Mouse (Mus musculus) adrenal gland, postnatal 4 days (tissue): ENCODE data around the gene Anapc11. TPM values are rescaled to one million over a fixed set of nuclear protein-coding genes. Genes with fewer than 3 reads are reported as not detected.
"Not testable (repeated sequence)": the region's sequence is repeated elsewhere in the genome, so short reads cannot be mapped to it uniquely, and the experiment has no call there.

ENCODE experiments used
- DNase-seq, 2 experiments: peaks; one replicate each; pipeline ENCODE4 v3.0.0; 2021 to 2022; ENCODE audit warnings: low spot score in 2 of 2, mixed read lengths in 2 of 2
- total RNA-seq, 2 experiments: library from RNA; stranded (reverse); gene quantifications; 2 replicates each; pipeline ENCODE4 v1.2.3; 2021

The Anapc11 gene
- total RNA-seq, 2 experiments from 2014 or later = 87.4 to 90.7 TPM

- DNase-seq = no peak
These were observed 24.5 kb upstream of the Anapc11 start for GRCm38 (mm10) chr11:120573585-120574277.

GRCm38 (mm10) chr11:120574278-120574600, 24.0 kb upstream of the Anapc11 start:
- no peak for DNase-seq

- DNase-seq = no peak
These were observed 23.2 kb upstream of the Anapc11 start for GRCm38 (mm10) chr11:120575046-120575445.

- no peak for DNase-seq
These were observed 22.3 kb upstream of the Anapc11 start for GRCm38 (mm10) chr11:120575940-120576339.

GRCm38 (mm10) chr11:120576365-120576981, 21.7 kb upstream of the Anapc11 start:
- no peak for DNase-seq

- no peak for DNase-seq
These were observed 20.8 kb upstream of the Anapc11 start for GRCm38 (mm10) chr11:120577211-120578023.

- DNase-seq = no peak
These were observed 20.1 kb upstream of the Anapc11 start for GRCm38 (mm10) chr11:120578024-120578693.

GRCm38 (mm10) chr11:120578694-120579243, 19.5 kb upstream of the Anapc11 start:
- no peak for DNase-seq

- peak in 1 of 2 experiments; percentile 54 for DNase-seq
These were observed 18.7 kb upstream of the Anapc11 start for GRCm38 (mm10) chr11:120579316-120580107.

- DNase-seq = no peak
These were observed 18.0 kb upstream of the Anapc11 start for GRCm38 (mm10) chr11:120580190-120580589.

GRCm38 (mm10) chr11:120580871-120581331, 17.3 kb upstream of the Anapc11 start:
- no peak for DNase-seq

GRCm38 (mm10) chr11:120581490-120582267, 16.5 kb upstream of the Anapc11 start, which contains the start of gene Arhgdia:
Gene Arhgdia (minus strand): TSS chr11:120581624.
- peak; percentile 80 to 83 for DNase-seq

- DNase-seq = no peak
These were observed 15.8 kb upstream of the Anapc11 start for GRCm38 (mm10) chr11:120582268-120582981.

GRCm38 (mm10) chr11:120582982-120583293, 15.3 kb upstream of the Anapc11 start:
- not testable (repeated sequence) for DNase-seq

GRCm38 (mm10) chr11:120583937-120584336, 14.3 kb upstream of the Anapc11 start:
- DNase-seq = no peak

- DNase-seq = no peak
These were observed 9.7 kb upstream of the Anapc11 start for GRCm38 (mm10) chr11:120588531-120588930.

GRCm38 (mm10) chr11:120597240-120598235, 683 bp upstream of the Anapc11 start:
- DNase-seq = no peak
